Mouse (Mus musculus) CH12F3 (cell line): ENCODE measurements around the gene Nup210l.
"Not testable (repeated sequence)": the region's sequence is repeated elsewhere in the genome, so short reads cannot be mapped to it uniquely, and the experiment has no call there.

ENCODE experiments used
- in situ Hi-C: fragments of 300-500 bp; cut with MboI; formaldehyde crosslinking; loops from 2 replicates; pipeline ENCODE4 v1.14.3; 2020; ENCODE audit warnings: low sequenced_read_pairs

Nup210l gene

DNA sequence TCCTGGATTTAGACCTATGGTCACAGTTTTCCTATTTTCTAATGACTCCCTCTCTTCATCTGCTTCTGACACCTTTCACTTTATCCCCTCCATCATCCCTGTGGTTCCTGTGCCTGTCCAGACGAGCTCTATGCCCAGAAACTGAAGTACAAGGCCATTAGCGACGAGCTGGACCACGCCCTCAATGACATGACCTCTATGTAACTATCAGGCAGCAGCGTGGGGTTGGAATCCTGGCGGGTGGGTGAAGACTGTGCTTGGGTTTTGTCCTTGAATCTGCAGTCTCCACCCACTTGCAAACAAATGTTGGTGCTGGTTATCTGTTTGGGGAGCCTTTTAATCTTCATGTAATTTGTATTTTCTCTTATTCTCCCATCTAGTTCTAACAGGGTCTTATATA lies 13.0 kb upstream of the Nup210l start:
- in situ Hi-C loops: no loop called here

GRCm38 (mm10) chr3:90094453-90094852 lies 9.5 kb upstream of the Nup210l start:
- in situ Hi-C loops: no loop called here

DNA sequence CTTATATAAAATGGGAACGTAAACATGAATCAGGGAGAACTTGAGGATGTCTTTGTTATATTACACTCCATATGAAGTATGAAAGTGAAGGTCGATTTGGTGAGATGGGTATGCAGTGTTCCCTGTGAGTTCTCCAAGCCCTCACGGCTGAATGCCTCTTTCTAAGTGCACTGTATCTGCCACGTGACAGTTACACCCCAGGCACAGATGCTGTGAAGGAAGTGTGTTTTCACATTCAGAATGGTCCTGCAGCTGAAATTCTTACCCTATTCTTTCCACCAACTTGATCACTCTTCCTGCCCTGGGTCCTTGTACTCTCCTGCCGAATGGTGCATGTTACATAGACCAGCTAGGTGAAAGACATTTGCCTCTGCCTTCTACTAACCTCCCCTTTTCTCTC lies 6.0 kb upstream of the Nup210l start:
- in situ Hi-C loops: no loop called here

GRCm38 (mm10) chr3:90101010-90101409 lies 2.9 kb upstream of the Nup210l start:
- in situ Hi-C loops: no loop called here

- in situ Hi-C loops: no loop called here
Measured at GRCm38 (mm10) chr3:90101673-90102072, 2.3 kb upstream of the Nup210l start.

DNA sequence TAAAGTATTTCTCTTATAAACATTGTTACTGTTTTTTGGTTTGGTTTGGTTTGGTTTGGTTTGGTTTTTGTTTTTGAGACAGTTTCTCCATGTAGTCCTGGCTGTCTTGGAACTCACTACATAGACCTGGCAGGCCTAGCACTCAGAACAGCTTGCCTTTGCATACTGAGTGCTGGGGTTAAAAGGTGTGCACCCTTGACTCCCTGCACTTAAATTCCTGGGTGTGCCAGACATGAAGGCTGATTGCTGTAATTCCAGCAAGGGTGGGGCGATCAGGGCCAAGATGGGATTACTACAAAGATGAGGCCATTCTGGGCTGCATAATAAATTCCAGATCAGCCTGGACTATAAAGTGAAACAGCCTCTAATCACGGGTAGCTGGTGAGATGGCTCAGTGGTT lies 1.7 kb upstream of the Nup210l start:
- in situ Hi-C loops: no loop called here

- in situ Hi-C loops: no loop called here
Measured at GRCm38 (mm10) chr3:90103176-90103575, 756 bp upstream of the Nup210l start.

DNA sequence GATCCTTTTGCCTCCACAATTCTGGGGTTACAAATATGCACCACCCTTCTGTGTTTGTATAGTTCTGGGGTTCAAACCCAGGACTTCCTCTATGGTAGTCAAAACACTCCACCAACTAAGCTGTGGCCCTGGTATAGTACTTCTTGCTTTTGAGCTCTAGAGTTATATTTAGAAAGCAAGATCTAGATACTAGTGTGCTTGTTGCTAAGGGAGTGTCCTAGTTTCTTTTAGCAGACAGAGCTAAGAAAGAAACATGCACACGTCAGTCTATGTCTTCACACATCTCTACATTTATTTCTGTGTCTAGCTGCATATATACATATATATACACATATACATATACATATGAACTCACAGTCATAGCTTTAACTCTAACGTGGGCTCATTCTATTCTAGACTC lies 7.8 kb downstream of the Nup210l start:
- in situ Hi-C loops: no loop called here

- in situ Hi-C loops: no loop called here
Measured at GRCm38 (mm10) chr3:90114342-90114741, 10.4 kb downstream of the Nup210l start.

DNA sequence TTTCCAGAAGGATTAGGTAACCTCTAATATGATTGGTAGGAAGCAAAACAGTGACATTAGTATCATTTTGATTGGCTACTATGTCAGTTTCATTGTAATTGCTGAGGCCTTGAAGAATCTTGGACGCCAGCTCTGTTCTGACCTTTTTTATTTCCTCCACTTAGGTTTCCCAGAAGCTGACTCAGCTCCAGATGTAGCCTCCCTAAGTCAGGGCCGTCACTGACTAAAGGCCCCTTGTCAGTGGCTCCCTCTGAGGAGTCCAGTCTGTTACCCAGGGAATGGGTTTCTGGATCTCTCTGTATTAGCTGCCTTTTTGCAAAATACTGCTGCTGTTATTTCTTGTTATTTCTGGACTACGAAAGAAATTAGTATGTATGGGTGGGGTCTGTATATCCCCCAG lies 11.6 kb downstream of the Nup210l start:
- in situ Hi-C loops: no loop called here

- in situ Hi-C loops: no loop called here
Measured at GRCm38 (mm10) chr3:90118132-90118790, 14.3 kb downstream of the Nup210l start.

GRCm38 (mm10) chr3:90122036-90122435 lies 18.1 kb downstream of the Nup210l start:
- in situ Hi-C loops: not testable (repeated sequence)

DNA sequence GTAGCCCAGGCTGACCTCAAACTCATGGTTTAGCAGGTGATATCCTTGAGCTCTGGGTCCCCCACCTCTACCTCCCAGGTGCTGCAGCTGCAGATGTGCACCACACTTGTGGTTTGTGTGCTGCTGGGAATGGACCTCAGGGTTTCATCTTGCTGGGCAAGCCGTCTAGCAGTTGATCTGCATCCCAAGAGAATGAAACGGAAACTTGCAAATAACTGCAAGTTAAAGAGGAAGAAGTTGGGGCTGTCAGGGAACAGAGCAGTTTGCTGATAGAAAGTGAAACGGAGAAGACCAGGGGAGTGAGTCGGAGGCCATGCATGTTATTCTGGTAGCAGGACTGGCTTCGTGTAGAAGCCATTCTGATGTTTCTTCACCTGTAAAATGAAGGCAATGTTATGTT lies 21.8 kb downstream of the Nup210l start:
- in situ Hi-C loops: no loop called here

GRCm38 (mm10) chr3:90127881-90128280 lies 23.9 kb downstream of the Nup210l start:
- in situ Hi-C loops: no loop called here

GRCm38 (mm10) chr3:90132745-90133144 lies 28.8 kb downstream of the Nup210l start:
- in situ Hi-C loops: no loop called here

GRCm38 (mm10) chr3:90133331-90133730 lies 29.4 kb downstream of the Nup210l start:
- in situ Hi-C loops: no loop called here

DNA sequence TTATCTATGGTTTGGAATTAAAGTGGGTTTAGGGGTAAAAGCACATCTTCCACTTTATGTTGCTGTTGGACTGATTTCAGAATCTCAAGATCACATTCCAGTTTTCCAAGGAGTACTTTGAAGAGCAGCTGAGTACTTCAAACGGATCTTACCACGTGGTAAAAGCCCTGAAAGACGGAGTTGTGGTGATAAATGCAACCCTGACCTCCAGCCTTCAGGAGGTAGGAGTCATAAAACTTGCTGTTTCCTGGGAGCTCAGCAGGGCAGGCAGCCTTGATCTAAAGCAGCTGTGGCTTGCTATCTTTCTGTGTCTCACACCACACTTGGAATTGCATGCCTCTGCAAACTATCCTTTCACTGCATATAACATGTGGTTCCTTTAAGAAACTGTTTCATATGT lies 30.6 kb downstream of the Nup210l start:
- in situ Hi-C loops: no loop called here

DNA sequence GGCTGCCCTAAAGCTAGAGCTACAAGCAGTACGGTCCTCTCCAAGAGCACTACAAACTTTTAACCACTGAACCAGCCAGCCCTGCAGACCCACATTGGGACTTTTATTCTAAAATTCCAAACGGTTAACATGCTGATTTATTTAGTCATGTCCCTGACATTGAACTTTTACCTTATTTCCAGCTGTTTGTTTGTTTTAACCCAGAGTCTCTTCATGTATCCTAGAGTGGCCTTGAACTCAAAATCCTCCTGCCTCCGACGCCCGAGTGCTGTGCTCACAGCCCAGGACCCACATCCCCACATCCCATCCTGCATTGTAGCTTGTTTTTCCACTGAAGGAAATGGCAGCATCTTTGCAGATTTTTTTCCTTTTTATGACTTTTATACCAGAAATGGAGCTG lies 31.1 kb downstream of the Nup210l start:
- in situ Hi-C loops: no loop called here

DNA sequence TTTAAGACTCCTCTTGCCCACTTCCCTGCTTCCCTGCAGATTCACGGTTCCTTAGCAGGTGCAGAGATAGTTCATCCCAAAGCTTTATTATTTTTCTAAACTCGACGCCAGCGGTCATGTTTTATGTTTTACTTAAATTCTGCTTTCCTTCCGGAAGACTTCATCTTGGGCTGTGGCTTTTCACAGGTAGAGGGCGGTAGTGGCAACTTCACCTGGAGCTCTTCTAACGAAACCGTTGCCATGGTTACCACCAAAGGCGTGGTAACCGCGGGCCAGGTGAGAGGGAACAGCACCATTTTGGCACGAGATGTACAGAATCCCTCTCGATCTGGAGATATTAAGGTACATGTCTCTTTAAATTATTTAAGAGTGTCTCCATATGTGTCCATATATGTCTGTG lies 32.7 kb downstream of the Nup210l start:
- in situ Hi-C loops: no loop called here

- in situ Hi-C loops: no loop called here
Measured at GRCm38 (mm10) chr3:90137606-90138005, 33.7 kb downstream of the Nup210l start.

- in situ Hi-C loops: no loop called here
Measured at GRCm38 (mm10) chr3:90139962-90140361, 36.0 kb downstream of the Nup210l start.

DNA sequence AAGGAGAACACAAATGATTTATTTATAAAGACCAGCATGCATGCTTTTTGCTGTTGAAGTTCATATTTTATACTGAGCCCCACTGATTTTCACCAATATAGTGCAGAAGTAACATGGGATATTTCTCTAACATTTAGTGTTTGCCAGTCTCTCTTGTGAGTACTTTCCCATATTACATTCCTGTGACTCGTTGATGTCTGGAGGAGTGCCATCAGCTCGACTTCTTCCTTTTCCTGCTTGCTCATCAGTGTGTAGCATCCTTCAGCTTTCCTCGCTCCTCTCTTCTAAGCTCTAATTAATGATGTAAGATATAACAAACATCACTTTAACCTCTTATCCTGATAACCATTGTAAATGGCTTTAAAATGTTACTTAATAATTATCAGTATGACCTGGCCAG lies 41.5 kb downstream of the Nup210l start:
- in situ Hi-C loops: no loop called here

GRCm38 (mm10) chr3:90146651-90147050 lies 42.7 kb downstream of the Nup210l start:
- in situ Hi-C loops: no loop called here
